In genomic region chr11:116554171-116554878, GRCm38 (mm10) we compare ENCODE assay signal across 9 mouse cellular contexts. TPM values are rescaled to one million over a fixed set of nuclear protein-coding genes. Genes with fewer than 3 reads are reported as not detected.
A peak's percentile ranks its signal among the peaks of the same experiment; 100 is the strongest.
DNase-seq lines count a peak whose midpoint lies in the region; ATAC-seq and TF ChIP-seq lines count a peak whose summit lies in the region.
"Had no signal": no experiment of that assay in that cellular context is flagged by ENCODE, and none has a peak within 500 bp of the region (broad histone marks: within the 10 kb centered on the region; RNA-seq: fewer than 3 reads in every experiment).

No protein-coding gene starts in this region.

- H3K27ac ChIP-seq in midbrain, embryonic 10.5 days (replicated peaks): no peak overlapping the region
- H3K27ac ChIP-seq: lung, embryonic 15.5 days had no signal

- ATAC-seq in G1E (ENCODE audit: extremely low read depth, insufficient number of reproducible peaks, low FRiP score, poor library complexity, severe bottlenecking): no peak

- 55% methylated on average over 12 of the region's 12 CpGs for WGBS in midbrain, embryonic 10.5 days

- no peaks in the 10 kb centered on the region for H3K27me3 ChIP-seq in G1E (ENCODE audit: insufficient read depth, low read length)
- H3K27me3 ChIP-seq in midbrain, embryonic 10.5 days (ENCODE audit: low read depth, poor library complexity, severe bottlenecking): no peaks in the 10 kb centered on the region
- H3K27me3 ChIP-seq: lung, embryonic 15.5 days had no signal

- H3K4me3 ChIP-seq in G1E (ENCODE audit: low read depth, low read length): no peak overlapping the region
- no peak overlapping the region for H3K4me3 ChIP-seq in midbrain, embryonic 10.5 days
- H3K4me3 ChIP-seq: lung, embryonic 15.5 days had no signal

- no peaks in the 10 kb centered on the region for H3K9me3 ChIP-seq in G1E (replicated peaks)
- no peaks in the 10 kb centered on the region for H3K9me3 ChIP-seq in midbrain, embryonic 10.5 days (replicated peaks)
- H3K9me3 ChIP-seq: lung, embryonic 15.5 days had no signal

- peaks cover 48% of the 10 kb centered on the region for H3K4me1 ChIP-seq in G1E (ENCODE audit: insufficient read depth, low read depth, low read length)
- H3K4me1 ChIP-seq in midbrain, embryonic 10.5 days: peaks cover 39% of the 10 kb centered on the region

- peak; percentile 45 to 62 for DNase-seq in heart, adult 18-20 months
- DNase-seq in heart, postnatal 25 days (ENCODE audit: low spot score): no peak
- no peak for DNase-seq in G1E (ENCODE audit: low spot score)
- peak; percentile 83 for DNase-seq in embryo, embryonic 10.5 days (ENCODE audit: low spot score)
- peak; percentile 78 for DNase-seq in induced T-regulatory cell, adult 2 months (ENCODE audit: low read depth)
- peak; percentile 52 for DNase-seq in midbrain, embryonic 10.5 days (ENCODE audit: low spot score)
- DNase-seq in urinary bladder, adult 2 months (ENCODE audit: low spot score): no peak
- DNase-seq in urinary bladder, postnatal 25 days (ENCODE audit: low spot score): no peak

- intact Hi-C loops in heart, postnatal 25 days (cut with DNase I): loop anchor here (1.0 kb wide), 1 partner anchor 74 kb away; no protein-coding TSS in a partner anchor

- TF ChIP-seq CTCF in G1E (IDR thresholded peaks at IDR 0.05; ENCODE audit: low read depth, low read length): peak; percentile 32; the same call in 1 of the 2 replicates

- H3K36me3 ChIP-seq in G1E (replicated peaks): peaks cover 32% of the 10 kb centered on the region
- peaks cover 14% of the 10 kb centered on the region for H3K36me3 ChIP-seq in midbrain, embryonic 10.5 days
- H3K36me3 ChIP-seq: lung, embryonic 15.5 days had no signal

RNA-seq across cellular contexts. Expression of gene Sphk1, which starts 23.6 kb away (rescaled TPM):
- 1 to 10 TPM in 1 of 2 experiments, under 1 TPM in 1; 0.94 to 1.4 TPM for total RNA-seq in heart, adult 18-20 months (2021)
- 1 to 10 TPM; 1.4 to 1.9 TPM for total RNA-seq in heart, postnatal 25 days (2021)
- total RNA-seq in G1E (2014; fragmentation: Nextera tagmentation): 1.5 and 2.3 TPM in 2 replicates
- 22.1 and 30.6 TPM in 2 replicates for total RNA-seq in G1E (2017)
- 16.7 and 17.1 TPM in 2 replicates for polyA plus RNA-seq in G1E (2012)
- 6.4 and 9.4 TPM in 2 replicates for polyA plus RNA-seq in midbrain, embryonic 10.5 days (2016; fragmentation: Nextera tagmentation; extraction: Ambion mirVana)
- polyA plus RNA-seq in urinary bladder, adult 2 months (2012; rRNA removed): 18.2 and 21.8 TPM in 2 replicates

RNA-seq across cellular contexts. Expression of gene Ube2o, which starts 26.9 kb away (rescaled TPM):
- 10 to 100 TPM; 27.7 to 29.5 TPM for total RNA-seq in heart, adult 18-20 months (2021)
- 10 to 100 TPM; 31.4 to 37.1 TPM for total RNA-seq in heart, postnatal 25 days (2021)
- 9.2 and 41.7 TPM in 2 replicates for total RNA-seq in G1E (2014; fragmentation: Nextera tagmentation)
- total RNA-seq in G1E (2017): 6.2 and 6.3 TPM in 2 replicates
- polyA plus RNA-seq in G1E (2012): 17.9 and 20.1 TPM in 2 replicates
- polyA plus RNA-seq in midbrain, embryonic 10.5 days (2016; fragmentation: Nextera tagmentation; extraction: Ambion mirVana): 8.3 and 8.7 TPM in 2 replicates
- polyA plus RNA-seq in urinary bladder, adult 2 months (2012; rRNA removed): 18.7 and 22.4 TPM in 2 replicates

RNA-seq across cellular contexts. Expression of gene Aanat, which starts 31.9 kb away (rescaled TPM):
- total RNA-seq in heart, adult 18-20 months (2021): not detected
- not detected for total RNA-seq in heart, postnatal 25 days (2021)
- total RNA-seq in G1E (2014; fragmentation: Nextera tagmentation) (not detected in 2 replicates), G1E (2017) (not detected in 2 replicates)
- polyA plus RNA-seq in G1E (2012): not detected in 2 replicates
- polyA plus RNA-seq in midbrain, embryonic 10.5 days (2016; fragmentation: Nextera tagmentation; extraction: Ambion mirVana): not detected in 2 replicates
- polyA plus RNA-seq in urinary bladder, adult 2 months (2012; rRNA removed): 0.07 TPM in 1 of 2 replicates, not detected in the other
- polyA plus RNA-seq: lung, embryonic 15.5 days had no signal

Comparison
In these comparisons a context has a peak if more than half of its experiments do, and no peak if none do; other contexts are left out.
1. DNase-seq: peak in heart, adult 18-20 months (2 of 2), embryo, embryonic 10.5 days (single experiment), induced T-regulatory cell, adult 2 months (single experiment) and midbrain, embryonic 10.5 days (single experiment); none in heart, postnatal 25 days (single experiment), G1E (single experiment), urinary bladder, adult 2 months (single experiment) and urinary bladder, postnatal 25 days (single experiment).